Mouse (Mus musculus) heart, embryonic 12.5 days (tissue): ENCODE measurements at regions not wholly inside any gene's neighbourhood (a gene's known extent, or its start where the extent isn't known, plus 50 kb on each side); places are given as distances from the start of the nearest gene placed in this dataset.

Experiments
- ATAC-seq: fragments of 200-750 bp; cut with Nextera tagmentation; 2 replicates; pipeline ENCODE4 v1.8.0; 2017; ENCODE audit warnings: moderate TSS enrichment, moderate library complexity; ENCODE audit not compliant: insufficient number of reproducible peaks, low FRiP score
- H3K27ac ChIP-seq: fragments of 300-500 bp; sonication (generic); 2 replicates; pipeline ENCODE4 v1.5.1; 2016; ENCODE audit warnings: mild to moderate bottlenecking, moderate library complexity; ENCODE audit not compliant: poor library complexity, severe bottlenecking
- H3K27me3 ChIP-seq: fragments of 300-500 bp; sonication (generic); replicated peaks from 2 replicates; pipeline ENCODE4 v1.6.1; 2016; ENCODE audit warnings: mild to moderate bottlenecking, moderate library complexity
- H3K36me3 ChIP-seq: fragments of 300-500 bp; sonication (generic); 2 replicates; pipeline ENCODE4 v1.6.1; 2016; ENCODE audit warnings: mild to moderate bottlenecking, moderate library complexity
- H3K4me1 ChIP-seq: fragments of 300-500 bp; sonication (generic); replicated peaks from 2 replicates; pipeline ENCODE4 v1.6.1; 2016; ENCODE audit warnings: mild to moderate bottlenecking
- H3K4me2 ChIP-seq: fragments of 300-500 bp; sonication (generic); 2 replicates; pipeline ENCODE4 v1.6.1; 2016; ENCODE audit warnings: mild to moderate bottlenecking, moderate library complexity
- H3K4me3 ChIP-seq: fragments of 300-500 bp; sonication (generic); 2 replicates; pipeline ENCODE4 v1.5.1; 2016; ENCODE audit warnings: mild to moderate bottlenecking
- H3K9ac ChIP-seq: fragments of 300-500 bp; sonication (generic); 2 replicates; pipeline ENCODE4 v1.6.1; 2016; ENCODE audit warnings: mild to moderate bottlenecking, moderate library complexity
- H3K9me3 ChIP-seq: fragments of 300-500 bp; sonication (generic); replicated peaks from 2 replicates; pipeline ENCODE4 v1.6.1; 2016; ENCODE audit warnings: mild to moderate bottlenecking, moderate library complexity
- whole genome bisulfite sequencing: fragments of 180-500 bp; shearing (Covaris S2); methylation state at CpG from one replicate; pipeline ENCODE4 v1.1.7; 2016; 5-methylcytosine and 5-hydroxymethylcytosine counted together

DNA sequence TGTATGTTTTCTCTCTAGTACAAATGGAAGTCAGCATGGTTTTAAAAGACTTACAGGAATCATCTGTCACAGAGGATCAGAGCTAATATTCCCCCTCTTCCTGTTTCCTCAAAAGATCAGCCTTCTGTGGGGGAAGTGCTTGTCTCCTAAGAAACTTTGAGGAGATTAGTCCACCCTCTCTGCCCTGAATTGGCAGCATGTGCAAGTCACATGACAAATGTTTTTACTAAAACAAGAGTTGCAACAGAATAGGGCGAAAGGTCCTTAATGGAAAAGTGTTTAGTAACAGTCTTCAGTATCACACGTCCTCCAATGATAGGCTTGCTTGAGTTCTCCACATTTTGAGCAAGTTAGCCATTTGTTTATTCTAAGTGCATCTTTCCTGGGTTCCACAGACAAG, 162.8 kb downstream of the Fzd1 start:
- no peaks in the 10 kb centered on the region for H3K36me3 ChIP-seq
- H3K4me2 ChIP-seq: no peak overlapping the region
- no peak overlapping the region for H3K27ac ChIP-seq
- no peak overlapping the region for H3K9ac ChIP-seq
- no peak for ATAC-seq
- WGBS: 56% methylated on average over 2 of the region's 2 CpGs
- no peaks in the 10 kb centered on the region for H3K4me1 ChIP-seq
- no peaks in the 10 kb centered on the region for H3K27me3 ChIP-seq
- H3K4me3 ChIP-seq: no peak overlapping the region
- H3K9me3 ChIP-seq: no peaks in the 10 kb centered on the region

DNA sequence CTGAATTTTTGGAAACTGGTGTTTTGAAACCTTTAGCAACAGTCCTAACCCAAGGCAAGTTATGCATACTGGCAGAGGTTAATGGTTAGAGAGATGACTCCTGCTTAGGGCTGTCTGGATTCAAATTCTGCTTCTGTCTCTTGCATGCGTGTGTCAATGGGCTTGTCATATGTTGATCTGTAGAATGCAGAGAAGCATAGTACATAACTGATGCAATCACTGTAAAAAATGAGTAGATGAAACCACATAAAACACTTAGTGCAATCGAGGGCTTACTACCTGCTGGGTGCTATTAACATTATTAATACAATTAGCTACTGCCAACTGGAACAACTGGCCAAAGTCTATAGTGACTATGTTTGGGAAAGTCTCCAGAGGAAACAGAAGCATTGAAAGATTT, 163.3 kb downstream of the Fzd1 start:
- Histone ChIP-seq H3K9me3 (no peaks in the 10 kb centered on the region), H3K36me3 (no peaks in the 10 kb centered on the region), H3K4me2 (no peak overlapping the region), H3K27ac (no peak overlapping the region), H3K9ac (no peak overlapping the region), H3K4me1 (no peaks in the 10 kb centered on the region), H3K27me3 (no peaks in the 10 kb centered on the region), H3K4me3 (no peak overlapping the region)
- WGBS: 78% methylated on average over 2 of the region's 2 CpGs
- no peak for ATAC-seq

DNA sequence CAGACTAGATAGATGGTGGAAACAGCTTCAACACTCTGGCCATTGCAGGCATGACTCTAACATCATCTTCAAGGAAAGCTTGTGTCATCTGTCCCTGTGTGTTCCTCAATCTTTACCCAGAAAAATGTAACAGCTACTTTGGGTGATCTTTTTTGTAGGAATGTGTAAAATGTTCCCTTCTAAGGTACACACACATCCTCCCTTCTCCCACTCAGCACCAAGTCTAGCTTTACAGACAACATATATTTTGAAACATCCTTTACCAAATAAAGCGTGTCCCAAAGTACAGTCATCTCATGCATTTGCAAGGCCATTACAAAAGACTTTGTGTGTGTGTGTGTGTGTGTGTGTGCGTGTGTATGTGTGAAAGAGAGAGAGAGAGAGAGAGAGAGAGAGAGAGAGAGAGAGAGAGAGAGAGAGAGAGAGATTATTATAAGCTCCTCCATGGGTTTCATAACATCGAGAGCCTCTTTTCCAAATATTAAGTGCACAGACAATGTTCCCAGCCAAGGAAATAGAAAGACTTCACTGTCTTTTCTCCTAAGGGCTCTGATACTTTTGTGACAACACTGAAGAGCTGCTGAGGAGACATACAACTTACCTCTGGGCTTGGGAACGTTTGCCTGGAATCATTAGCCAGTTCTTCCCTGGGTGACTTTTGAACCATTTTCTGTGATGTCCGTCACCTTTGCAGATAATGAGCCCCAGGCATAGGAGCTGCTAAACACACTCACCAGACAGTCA, 164.0 kb downstream of the Fzd1 start:
- Histone ChIP-seq H3K4me2 (no peak overlapping the region), H3K4me1 (no peaks in the 10 kb centered on the region), H3K27me3 (no peaks in the 10 kb centered on the region), H3K4me3 (no peak overlapping the region), H3K27ac (no peak overlapping the region), H3K9me3 (no peaks in the 10 kb centered on the region), H3K36me3 (no peaks in the 10 kb centered on the region), H3K9ac (no peak overlapping the region)
- WGBS: 63% methylated on average over 5 of the region's 5 CpGs
- no peak for ATAC-seq

DNA sequence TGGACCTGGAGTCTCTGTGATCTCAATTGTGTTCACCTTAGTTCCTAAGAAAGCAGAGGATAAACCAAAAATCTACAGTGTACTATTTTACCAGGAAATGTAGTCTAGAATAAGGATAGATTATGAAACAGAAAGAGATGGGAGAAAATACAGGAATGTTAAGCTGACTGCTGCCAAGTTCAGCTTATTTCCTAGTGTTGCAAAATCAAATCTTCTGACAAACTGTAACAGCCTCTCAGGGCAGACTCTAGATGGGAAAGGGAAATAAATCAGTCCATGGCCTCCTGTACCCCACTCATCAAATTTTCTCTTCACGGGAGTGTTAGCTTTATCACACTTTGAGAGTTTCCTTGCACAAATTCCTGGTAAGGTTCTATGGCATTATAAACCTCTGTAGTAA, 166.1 kb downstream of the Fzd1 start:
- peaks cover 3% of the 10 kb centered on the region; the same call in 1 of the 2 replicates for H3K9me3 ChIP-seq
- no peaks in the 10 kb centered on the region for H3K36me3 ChIP-seq
- WGBS: 72% methylated on average over 1 of the region's 1 CpGs
- H3K27ac ChIP-seq: no peak overlapping the region
- H3K27me3 ChIP-seq: no peaks in the 10 kb centered on the region
- ATAC-seq: no peak
- H3K4me1 ChIP-seq: no peaks in the 10 kb centered on the region
- H3K4me3 ChIP-seq: no peak overlapping the region
- no peak overlapping the region for H3K9ac ChIP-seq
- H3K4me2 ChIP-seq: no peak overlapping the region

DNA sequence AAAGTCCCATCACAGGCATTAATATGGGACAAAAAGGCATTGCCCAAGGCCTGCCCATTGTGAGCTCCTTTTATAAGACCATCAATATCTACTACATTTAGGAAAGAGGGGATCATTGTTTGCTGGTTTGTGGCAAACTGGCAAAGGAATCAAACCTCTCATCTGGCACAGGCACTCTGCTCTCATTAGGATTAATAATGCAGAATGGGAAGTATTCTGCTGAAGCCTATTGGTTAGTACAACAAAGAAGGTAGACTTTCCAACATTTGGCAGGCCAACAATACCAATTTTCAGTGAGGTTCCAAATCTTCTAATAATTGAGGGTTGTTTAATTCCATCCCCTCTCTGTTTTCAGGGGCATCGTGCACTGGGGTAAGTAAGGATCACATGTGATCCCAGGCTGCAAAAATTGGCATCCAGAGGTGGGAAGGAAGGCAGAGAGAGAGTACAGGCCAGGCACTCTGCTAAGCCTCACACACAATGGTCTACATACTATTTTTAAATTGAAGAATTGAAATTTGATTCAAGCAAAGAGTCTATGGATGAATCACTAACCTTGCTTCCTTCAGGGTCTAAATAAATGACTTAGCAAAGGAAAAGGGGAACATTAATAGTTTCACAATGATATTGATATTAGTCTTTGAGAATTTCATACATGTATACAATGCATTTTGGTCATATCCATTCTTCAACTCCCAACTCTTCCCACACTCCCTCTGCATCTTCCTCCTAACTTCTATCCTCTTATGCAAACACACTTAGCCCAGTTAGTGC, 174.9 kb downstream of the Fzd1 start:
- Histone ChIP-seq H3K27me3 (no peaks in the 10 kb centered on the region), H3K9ac (no peak overlapping the region), H3K4me3 (no peak overlapping the region), H3K4me1 (no peaks in the 10 kb centered on the region), H3K4me2 (no peak overlapping the region), H3K9me3 (peaks cover 3% of the 10 kb centered on the region; the same call in 1 of the 2 replicates), H3K36me3 (no peaks in the 10 kb centered on the region), H3K27ac (no peak overlapping the region)
- WGBS: 83% methylated on average over 1 of the region's 1 CpGs
- ATAC-seq: no peak

DNA sequence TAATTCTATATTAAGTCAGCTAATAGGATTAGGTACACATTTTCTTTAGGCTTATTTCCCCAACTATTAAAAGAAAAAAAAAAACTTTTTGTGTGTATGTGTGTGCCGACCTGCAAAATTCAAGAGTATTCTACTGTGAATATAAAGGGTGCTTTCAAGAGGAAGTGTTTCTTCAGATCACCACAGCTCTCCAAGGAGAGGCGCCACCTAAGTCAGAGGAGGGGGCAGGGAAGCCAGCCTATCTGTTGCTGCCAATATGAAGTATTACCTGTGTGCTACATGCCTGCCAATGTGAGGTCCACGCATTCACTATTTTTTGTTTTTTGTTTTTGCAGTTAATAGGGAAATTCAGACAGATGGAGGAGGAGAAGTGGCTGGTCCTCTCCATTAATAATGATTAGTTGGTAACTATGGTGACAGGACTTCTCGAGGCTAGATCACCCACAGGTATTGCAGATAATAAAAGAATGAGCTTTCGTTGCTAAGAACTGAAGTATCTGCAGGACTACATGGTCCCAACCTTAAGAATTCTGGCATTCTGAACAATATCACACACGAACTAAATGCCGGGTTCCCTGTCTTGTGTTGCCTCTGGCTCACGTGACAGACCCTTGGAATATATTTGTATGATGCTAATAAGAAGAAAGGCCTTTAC, 177.5 kb downstream of the Fzd1 start:
- WGBS: 76% methylated on average over 8 of the region's 8 CpGs
- no peak overlapping the region for H3K4me2 ChIP-seq

DNA sequence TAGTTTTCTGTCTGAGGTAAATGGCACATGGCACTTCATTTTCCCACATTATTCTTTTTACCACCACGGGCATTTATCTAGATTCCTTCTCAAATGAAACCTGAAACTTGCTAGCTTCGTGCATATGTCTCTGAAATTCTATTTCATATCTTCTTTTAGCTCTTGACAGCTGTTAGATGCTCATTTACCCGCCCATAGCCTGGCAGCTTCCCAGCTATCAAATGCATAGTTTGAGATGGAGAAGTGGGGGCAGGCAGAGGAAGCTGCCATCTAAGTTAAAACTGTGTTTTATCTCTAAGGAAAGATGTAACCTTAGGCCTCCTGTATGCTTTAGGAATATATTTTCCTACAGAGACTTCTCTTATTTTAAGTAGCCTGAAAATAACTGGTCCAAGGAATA, 179.0 kb downstream of the Fzd1 start:
- H3K27ac ChIP-seq: no peak overlapping the region
- WGBS: 58% methylated on average over 3 of the region's 3 CpGs

More for the DNA sequence above, 177.5 kb downstream of the Fzd1 start:
- no peaks in the 10 kb centered on the region for H3K36me3 ChIP-seq
- no peak overlapping the region for H3K27ac ChIP-seq
- H3K4me1 ChIP-seq: no peaks in the 10 kb centered on the region
- no peak overlapping the region for H3K9ac ChIP-seq
- no peak overlapping the region for H3K4me3 ChIP-seq
- H3K27me3 ChIP-seq: no peaks in the 10 kb centered on the region
- ATAC-seq: no peak
- no peaks in the 10 kb centered on the region for H3K9me3 ChIP-seq

DNA sequence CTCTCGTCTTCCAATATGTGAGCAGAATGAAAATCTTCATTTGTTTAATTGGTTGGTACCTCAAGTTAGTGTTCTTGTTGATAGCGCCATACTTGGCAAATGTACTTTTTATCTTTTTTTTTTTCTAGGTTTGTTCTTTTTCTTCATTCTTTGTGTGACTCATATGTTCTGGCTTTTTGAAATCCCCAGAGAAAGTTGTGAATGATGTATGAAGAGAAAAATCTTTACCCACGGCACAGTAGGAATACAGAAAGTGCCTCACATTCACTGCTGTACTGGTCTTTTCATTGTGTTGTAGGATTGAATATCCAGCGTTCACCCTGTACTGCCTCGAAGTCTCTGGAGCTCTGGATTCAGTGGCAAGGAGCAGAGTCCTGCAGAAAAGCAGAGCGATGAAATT, 180.7 kb downstream of the Fzd1 start:
- Histone ChIP-seq H3K27me3 (no peaks in the 10 kb centered on the region), H3K27ac (no peak overlapping the region), H3K4me2 (no peak overlapping the region), H3K4me1 (no peaks in the 10 kb centered on the region), H3K36me3 (no peaks in the 10 kb centered on the region), H3K9ac (no peak overlapping the region), H3K9me3 (no peaks in the 10 kb centered on the region), H3K4me3 (no peak overlapping the region)
- ATAC-seq: no peak
- WGBS: 77% methylated on average over 6 of the region's 6 CpGs

More for the DNA sequence above, 179.0 kb downstream of the Fzd1 start:
- Histone ChIP-seq H3K9ac (no peak overlapping the region), H3K27me3 (no peaks in the 10 kb centered on the region), H3K9me3 (no peaks in the 10 kb centered on the region), H3K36me3 (no peaks in the 10 kb centered on the region), H3K4me1 (no peaks in the 10 kb centered on the region), H3K4me3 (no peak overlapping the region), H3K4me2 (no peak overlapping the region)
- no peak for ATAC-seq

DNA sequence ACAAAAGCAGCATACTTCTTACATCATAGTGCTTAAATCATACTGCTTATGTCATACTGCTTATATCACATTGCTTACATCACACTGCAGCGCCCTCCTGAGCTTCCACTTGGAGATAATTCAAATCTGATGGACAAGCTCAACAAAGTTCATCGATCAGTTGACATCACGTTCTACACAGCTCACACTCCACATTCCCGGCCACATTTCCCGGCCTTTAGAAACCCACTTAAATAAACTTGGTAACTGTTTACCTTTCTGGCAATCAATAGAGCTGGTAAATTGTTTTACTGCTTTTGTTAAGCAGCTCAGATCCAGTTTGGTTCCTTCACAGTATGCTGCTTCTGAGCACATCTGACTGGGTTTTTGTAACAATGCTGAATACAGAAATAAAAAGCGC, 194.0 kb downstream of the Fzd1 start:
- Histone ChIP-seq H3K27ac (no peak overlapping the region), H3K4me3 (no peak overlapping the region), H3K4me2 (no peak overlapping the region), H3K4me1 (no peaks in the 10 kb centered on the region), H3K27me3 (no peaks in the 10 kb centered on the region), H3K9ac (no peak overlapping the region), H3K36me3 (no peaks in the 10 kb centered on the region), H3K9me3 (no peaks in the 10 kb centered on the region)
- WGBS: 72% methylated on average over 6 of the region's 6 CpGs
- ATAC-seq: no peak

DNA sequence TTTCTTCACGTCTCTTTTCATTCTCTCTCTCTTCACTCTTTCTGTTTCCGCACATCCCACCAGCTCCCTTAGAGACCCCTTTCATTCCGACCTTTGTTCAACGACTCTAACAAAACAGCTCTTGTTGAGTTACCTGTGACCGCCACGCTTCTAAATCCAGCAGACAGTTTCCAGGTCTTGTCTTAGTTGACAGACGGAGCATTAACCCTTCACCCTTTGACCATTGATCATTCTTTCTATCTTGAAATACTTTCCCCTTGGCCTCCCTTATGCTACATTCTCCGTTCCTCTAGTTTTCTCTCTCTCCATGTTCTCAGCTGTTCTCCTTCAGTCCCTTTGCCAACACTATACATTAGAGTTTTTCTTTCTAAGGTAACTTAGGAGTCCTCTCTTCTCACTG, 196.2 kb downstream of the Fzd1 start:
- Histone ChIP-seq H3K27me3 (no peaks in the 10 kb centered on the region), H3K9ac (no peak overlapping the region), H3K36me3 (no peaks in the 10 kb centered on the region), H3K9me3 (peaks cover 3% of the 10 kb centered on the region; the same call in 1 of the 2 replicates), H3K4me2 (no peak overlapping the region), H3K4me3 (no peak overlapping the region), H3K27ac (no peak overlapping the region), H3K4me1 (no peaks in the 10 kb centered on the region)
- WGBS: 59% methylated on average over 8 of the region's 8 CpGs
- ATAC-seq: no peak

DNA sequence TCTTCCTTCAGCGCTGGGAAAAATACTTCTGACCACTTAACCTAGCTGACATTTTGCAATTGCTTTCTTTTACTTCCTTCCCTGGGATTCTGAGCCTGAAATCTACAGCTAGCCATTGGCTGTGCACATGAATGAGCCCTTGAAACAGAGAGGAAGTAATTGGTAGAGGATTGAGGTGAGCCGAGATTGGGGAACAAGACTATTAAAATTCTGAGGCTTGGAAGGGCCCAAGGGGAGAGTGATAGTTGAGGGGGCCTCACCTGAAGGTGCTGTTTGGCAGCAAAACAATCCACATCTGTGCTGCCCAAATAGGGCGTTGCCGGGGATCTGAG, 196.7 kb downstream of the Fzd1 start:
- H3K27me3 ChIP-seq: no peaks in the 10 kb centered on the region
- ATAC-seq: no peak
- no peak overlapping the region for H3K9ac ChIP-seq
- H3K27ac ChIP-seq: no peak overlapping the region
- H3K4me3 ChIP-seq: no peak overlapping the region
- peaks cover 3% of the 10 kb centered on the region; the same call in 1 of the 2 replicates for H3K9me3 ChIP-seq
- no peaks in the 10 kb centered on the region for H3K36me3 ChIP-seq
- 61% methylated on average over 4 of the region's 4 CpGs for WGBS
- H3K4me2 ChIP-seq: no peak overlapping the region
- H3K4me1 ChIP-seq: no peaks in the 10 kb centered on the region
